Mouse (Mus musculus) heart, adult 2 months (tissue): ENCODE results near the gene Xpo5.

ENCODE experiments used
- CTCF ChIP-seq: fragments of 200-600 bp; IDR thresholded peaks from 2 replicates; pipeline ENCODE4 v1.8.1; 2022; ENCODE audit warnings: antibody characterized with exemption, mild to moderate bottlenecking, moderate library complexity
- POLR2A ChIP-seq: fragments of 200-500 bp; IDR thresholded peaks from 2 replicates; pipeline ENCODE4 v1.6.1; 2011; ENCODE audit warnings: mild to moderate bottlenecking, low read depth, low read length, control low read depth; ENCODE audit not compliant: insufficient read depth

- TF ChIP-seq POLR2A (no peak), CTCF (no peak)
Measured at GRCm38 (mm10) chr17:46164301-46164700, 38.3 kb upstream of the Xpo5 start.
